Mouse (Mus musculus): Measurements from ENCODE around the gene Ift140. TPM values are rescaled to one million over a fixed set of nuclear protein-coding genes. Genes with fewer than 3 reads are reported as not detected.

Ift140 gene
- polyA plus RNA-seq (2012; rRNA removed; ENCODE audit: low replicate concordance), result 14.5 and 16.9 TPM in 2 replicates

GRCm38 (mm10) chr17:25015655-25016291, at the start of gene Ift140, which contains the start of gene Cramp1l:
TSS of gene Ift140 (plus strand) at chr17:25016085.
TSS of gene Cramp1l (minus strand) at chr17:25015788.

DNA sequence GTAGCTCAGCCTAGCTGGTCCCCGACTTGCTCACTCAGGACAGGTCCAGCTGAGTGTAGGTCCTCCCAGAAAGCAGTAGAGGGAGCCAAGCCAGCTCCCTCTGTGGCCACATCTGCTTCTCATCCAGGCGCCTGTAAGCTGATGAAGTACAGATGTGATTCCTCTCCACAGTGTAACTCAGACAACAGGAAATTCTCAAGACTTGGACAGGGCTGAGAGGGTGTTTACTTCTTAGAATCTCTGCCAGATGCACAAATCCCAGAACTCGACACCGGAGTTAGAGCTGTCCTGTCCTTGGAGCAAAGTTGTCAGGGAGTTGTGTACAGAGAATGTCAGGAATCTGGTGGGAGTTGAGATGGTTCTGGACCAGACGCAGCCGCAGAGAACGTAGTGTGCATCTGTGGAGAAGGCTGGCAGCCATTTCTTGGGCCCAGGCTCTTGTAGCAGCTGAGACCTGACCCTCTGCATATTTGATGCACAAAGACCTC, 67.6 kb downstream of the Ift140 start, which contains the start of gene Tmem204:
Gene Tmem204, minus strand, starts transcription at position 148 of the 488 bp plus-strand sequence.

DNA sequence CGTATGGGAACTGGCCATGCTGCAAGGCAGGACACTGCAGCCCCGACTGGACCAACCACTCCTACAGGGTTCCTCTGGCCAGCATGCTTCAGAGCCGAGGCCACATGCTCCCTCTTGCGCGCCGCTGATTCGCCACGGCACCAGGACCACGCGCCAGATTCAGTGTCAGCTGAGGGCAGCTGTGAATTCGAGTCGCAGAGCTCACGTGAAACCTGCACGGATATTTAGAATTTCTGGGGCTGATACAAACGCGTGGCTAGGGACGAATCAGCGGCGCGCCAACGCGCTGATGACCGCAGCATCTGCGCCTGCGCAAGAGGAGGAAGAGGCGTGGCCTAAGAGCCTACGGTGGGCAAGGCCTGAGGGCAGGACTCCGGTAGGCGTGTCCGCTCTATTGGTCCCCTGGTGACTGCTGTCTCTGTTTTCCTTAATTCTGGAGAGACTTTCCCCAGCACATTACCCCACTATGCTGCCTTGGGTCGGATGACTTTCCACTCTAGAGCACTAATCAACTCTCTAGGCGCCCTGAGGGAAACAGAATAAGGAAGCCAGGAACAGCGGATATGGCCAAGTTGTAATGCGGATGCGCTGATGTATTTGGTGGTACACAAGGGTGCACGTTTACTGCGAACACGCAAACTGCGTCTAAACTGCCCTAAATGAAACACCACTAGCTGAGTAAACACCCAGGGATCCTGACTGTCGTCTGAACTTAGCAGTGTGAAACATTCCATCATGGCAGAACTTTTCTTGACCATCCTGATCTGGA, 100.0 kb downstream of the Ift140 start, which contains the start of gene Telo2:
Gene Telo2, minus strand, starts transcription at position 304 of the 769 bp plus-strand sequence.

GRCm38 (mm10) chr17:25120406-25120805, 104.5 kb downstream of the Ift140 start, which contains the start of gene Ptx4:
TSS of gene Ptx4 (plus strand) at chr17:25120760.

DNA sequence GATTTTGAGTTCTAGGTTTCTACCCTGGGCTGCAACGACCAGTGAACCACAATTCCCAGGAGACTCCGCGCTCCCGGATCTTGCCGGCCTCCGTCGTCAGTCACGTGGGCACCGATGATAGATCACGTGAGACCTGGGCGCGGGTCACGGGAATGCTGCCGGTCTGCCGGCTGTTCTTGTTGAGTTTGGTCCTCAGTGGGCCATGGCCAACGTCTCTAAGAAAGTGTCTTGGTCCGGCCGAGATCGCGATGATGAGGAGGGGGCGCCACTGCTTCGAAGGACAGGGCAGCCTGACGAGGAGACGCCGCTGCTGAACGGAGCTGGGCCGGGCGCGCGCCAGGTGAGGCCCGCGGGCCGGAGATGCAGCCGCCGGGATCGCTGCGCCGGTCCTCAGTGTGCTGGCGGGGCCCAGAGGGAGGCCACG, 117.4 kb downstream of the Ift140 start, which contains the start of gene Clcn7:
Gene Clcn7, plus strand, starts transcription at position 117 of the 424 bp plus-strand sequence.

Other genes starting within 250 kb of the Ift140 start
- gene Meiob, start 211.8 kb upstream of the Ift140 start, polyA plus RNA-seq (2012; rRNA removed; ENCODE audit: low replicate concordance), result 0.16 TPM in 1 of 2 replicates, not detected in the other
- 160 and 221 TPM in 2 replicates for gene Hagh, start 175.9 kb upstream of the Ift140 start, polyA plus RNA-seq (2012; rRNA removed; ENCODE audit: low replicate concordance)
- gene Fahd1, start 165.7 kb upstream of the Ift140 start, polyA plus RNA-seq (2012; rRNA removed; ENCODE audit: low replicate concordance), result 13.5 and 15.0 TPM in 2 replicates
- gene Igfals, start 150.1 kb upstream of the Ift140 start, polyA plus RNA-seq (2012; rRNA removed; ENCODE audit: low replicate concordance), result 66.4 and 103 TPM in 2 replicates
- 35.0 and 44.2 TPM in 2 replicates for gene Nubp2, start 129.7 kb upstream of the Ift140 start, polyA plus RNA-seq (2012; rRNA removed; ENCODE audit: low replicate concordance)
- gene Spsb3, start 129.4 kb upstream of the Ift140 start, polyA plus RNA-seq (2012; rRNA removed; ENCODE audit: low replicate concordance), result 84.0 and 161 TPM in 2 replicates
- gene Eme2, start 121.0 kb upstream of the Ift140 start, polyA plus RNA-seq (2012; rRNA removed; ENCODE audit: low replicate concordance), result 35.4 and 48.3 TPM in 2 replicates
- 108 and 263 TPM in 2 replicates for gene Mrps34, start 121.0 kb upstream of the Ift140 start, polyA plus RNA-seq (2012; rRNA removed; ENCODE audit: low replicate concordance)
- gene Nme3, start 119.6 kb upstream of the Ift140 start, polyA plus RNA-seq (2012; rRNA removed; ENCODE audit: low replicate concordance), result 50.7 and 54.5 TPM in 2 replicates
- 128 and 130 TPM in 2 replicates for gene Mapk8ip3, start 79.1 kb upstream of the Ift140 start, polyA plus RNA-seq (2012; rRNA removed; ENCODE audit: low replicate concordance)
- 5.4 and 11.3 TPM in 2 replicates for gene Jpt2, start 55.4 kb upstream of the Ift140 start, polyA plus RNA-seq (2012; rRNA removed; ENCODE audit: low replicate concordance)
- gene Cramp1l, start 297 bp upstream of the Ift140 start, polyA plus RNA-seq (2012; rRNA removed; ENCODE audit: low replicate concordance), result 17.1 and 23.3 TPM in 2 replicates
- 39.7 and 51.0 TPM in 2 replicates for gene Tmem204, start 67.5 kb downstream of the Ift140 start, polyA plus RNA-seq (2012; rRNA removed; ENCODE audit: low replicate concordance)
- gene Telo2, start 99.9 kb downstream of the Ift140 start, polyA plus RNA-seq (2012; rRNA removed; ENCODE audit: low replicate concordance), result 25.0 and 25.6 TPM in 2 replicates
- 0.20 TPM in 1 of 2 replicates, not detected in the other for gene Ptx4, start 104.7 kb downstream of the Ift140 start, polyA plus RNA-seq (2012; rRNA removed; ENCODE audit: low replicate concordance)
- 37.0 and 43.4 TPM in 2 replicates for gene Clcn7, start 117.3 kb downstream of the Ift140 start, polyA plus RNA-seq (2012; rRNA removed; ENCODE audit: low replicate concordance)
- gene Ccdc154, start 146.4 kb downstream of the Ift140 start, polyA plus RNA-seq (2012; rRNA removed; ENCODE audit: low replicate concordance), result not detected in 2 replicates
- not detected in 2 replicates for gene Gm38655, start 159.4 kb downstream of the Ift140 start, polyA plus RNA-seq (2012; rRNA removed; ENCODE audit: low replicate concordance)
- 12.1 and 15.0 TPM in 2 replicates for gene BC003965, start 168.5 kb downstream of the Ift140 start, polyA plus RNA-seq (2012; rRNA removed; ENCODE audit: low replicate concordance)
- 16.7 and 34.5 TPM in 2 replicates for gene Unkl, start 172.3 kb downstream of the Ift140 start, polyA plus RNA-seq (2012; rRNA removed; ENCODE audit: low replicate concordance)
- gene Gnptg, start 224.0 kb downstream of the Ift140 start, polyA plus RNA-seq (2012; rRNA removed; ENCODE audit: low replicate concordance), result 33.3 and 36.1 TPM in 2 replicates
- gene Tsr3, start 224.1 kb downstream of the Ift140 start, polyA plus RNA-seq (2012; rRNA removed; ENCODE audit: low replicate concordance), result 19.2 and 25.1 TPM in 2 replicates
- 6.9 and 16.3 TPM in 2 replicates for gene Baiap3, start 240.3 kb downstream of the Ift140 start, polyA plus RNA-seq (2012; rRNA removed; ENCODE audit: low replicate concordance)